Mouse (Mus musculus) CD4-positive, CD25-positive, alpha-beta regulatory T cell (primary cell): ENCODE measurements around the gene Foxo1. TPM values are rescaled to one million over a fixed set of nuclear protein-coding genes. Genes with fewer than 3 reads are reported as not detected.

Source experiments
- polyA plus RNA-seq: library from polyadenylated mRNA; unstranded; fragments of 100-300 nt; shearing (Covaris generic); gene quantifications from one replicate; pipeline ENCODE4 v1.2.1, GENCODE M21; 2017

Foxo1 gene
- 137 TPM for polyA plus RNA-seq

GRCm38 (mm10) chr3:52267652-52268486, at the start of gene Foxo1:
Foxo1 (plus strand) TSS chr3:52268336.

Other genes starting within 250 kb of the Foxo1 start
- gene Maml3, start 163.3 kb upstream of the Foxo1 start, polyA plus RNA-seq = 0.83 TPM